17 mouse cellular contexts compared by ENCODE assay signal in genomic region chr16:30722372-30722771, GRCm38 (mm10).
DNase-seq lines count a peak whose midpoint lies in the region; ATAC-seq lines count a peak whose summit lies in the region.
"Had no signal": no experiment of that assay in that cellular context is flagged by ENCODE, and none has a peak within 500 bp of the region (broad histone marks: within the 10 kb centered on the region; RNA-seq: fewer than 3 reads in every experiment).

No protein-coding gene starts in this region.

- intact Hi-C loops in left cerebral cortex, postnatal 36 days (cut with DNase I): no loop called here

- peak; percentile 47 for DNase-seq in heart, adult 8-10 months (ENCODE audit: low spot score)
- peak; percentile 50 for DNase-seq in NIH3T3 (ENCODE audit: low read depth)
- peak; percentile 44 for DNase-seq in induced T-regulatory cell, adult 2 months (ENCODE audit: low read depth)
- peak; percentile 24 for DNase-seq in thymus, postnatal 25 days
- no peak for DNase-seq in left cerebral cortex, adult 9 months (ENCODE audit: low spot score in 2 of 2)
- DNase-seq in left cerebral cortex, postnatal 36 days (ENCODE audit: low spot score in 2 of 2): no peak
- DNase-seq in hindbrain, embryonic 11.5 days (ENCODE audit: low spot score): no peak
- DNase-seq: cerebellum, adult 11 months; cerebellum, postnatal 25 days; kidney, adult 11 months; kidney, postnatal 10 days; lung, embryonic 14.5 days; midbrain, embryonic 14.5 days; right cerebral cortex, postnatal 4 days had no signal

- H3K27ac ChIP-seq in heart, embryonic 12.5 days (ENCODE audit: poor library complexity, severe bottlenecking): no peak overlapping the region
- no peak overlapping the region for H3K27ac ChIP-seq in hindbrain, embryonic 11.5 days (ENCODE audit: low read depth, low read length)
- H3K27ac ChIP-seq: hindbrain, embryonic 13.5 days; stomach, postnatal 0 days had no signal

- H3K4me1 ChIP-seq in heart, embryonic 12.5 days (replicated peaks): peaks cover 5% of the 10 kb centered on the region; the same call in 1 of the 2 replicates
- no peaks in the 10 kb centered on the region for H3K4me1 ChIP-seq in hindbrain, embryonic 11.5 days (replicated peaks; ENCODE audit: control insufficient read depth, insufficient read depth, low read length)

- no peak overlapping the region for H3K4me2 ChIP-seq in heart, embryonic 12.5 days
- H3K4me2 ChIP-seq in hindbrain, embryonic 11.5 days (replicated peaks; ENCODE audit: low read depth, low read length): no peak overlapping the region
- H3K4me2 ChIP-seq: hindbrain, embryonic 13.5 days; lung, embryonic 14.5 days had no signal

- H3K9ac ChIP-seq in heart, embryonic 12.5 days: no peak overlapping the region
- no peak overlapping the region for H3K9ac ChIP-seq in hindbrain, embryonic 11.5 days (ENCODE audit: low read depth, low read length)
- H3K9ac ChIP-seq: hindbrain, embryonic 13.5 days; lung, embryonic 14.5 days had no signal

- WGBS in heart, embryonic 12.5 days: 73% methylated on average over 3 of the region's 3 CpGs
- 83% methylated on average over 3 of the region's 3 CpGs for WGBS in hindbrain, embryonic 11.5 days

- peaks cover 3% of the 10 kb centered on the region; the same call in 1 of the 2 replicates for H3K9me3 ChIP-seq in heart, embryonic 12.5 days (replicated peaks)
- no peaks in the 10 kb centered on the region for H3K9me3 ChIP-seq in hindbrain, embryonic 11.5 days (ENCODE audit: control insufficient read depth, low read length)

- no peak for ATAC-seq in heart, embryonic 12.5 days (ENCODE audit: insufficient number of reproducible peaks, low FRiP score)
- no peak for ATAC-seq in hindbrain, embryonic 11.5 days (ENCODE audit: low FRiP score)

- no peak overlapping the region for H3K4me3 ChIP-seq in heart, embryonic 12.5 days
- no peak overlapping the region for H3K4me3 ChIP-seq in hindbrain, embryonic 11.5 days (ENCODE audit: low read depth, low read length)
- H3K4me3 ChIP-seq: hindbrain, embryonic 13.5 days had no signal

- no peaks in the 10 kb centered on the region for H3K36me3 ChIP-seq in heart, embryonic 12.5 days
- H3K36me3 ChIP-seq in hindbrain, embryonic 11.5 days (ENCODE audit: control insufficient read depth, insufficient read depth, low read length): no peaks in the 10 kb centered on the region
- H3K36me3 ChIP-seq: hindbrain, embryonic 13.5 days had no signal

- H3K27me3 ChIP-seq in heart, embryonic 12.5 days (replicated peaks): no peaks in the 10 kb centered on the region
- no peaks in the 10 kb centered on the region for H3K27me3 ChIP-seq in hindbrain, embryonic 11.5 days (ENCODE audit: control insufficient read depth, insufficient read depth, low read length)
- H3K27me3 ChIP-seq: hindbrain, embryonic 13.5 days had no signal

Comparison
In these comparisons a context has a peak if more than half of its experiments do, and no peak if none do; other contexts are left out.
1. DNase-seq: peak in heart, adult 8-10 months (single experiment), NIH3T3 (single experiment), induced T-regulatory cell, adult 2 months (single experiment) and thymus, postnatal 25 days (single experiment); none in left cerebral cortex, adult 9 months (0 of 2), left cerebral cortex, postnatal 36 days (0 of 2) and hindbrain, embryonic 11.5 days (single experiment).